Mouse (Mus musculus) heart, adult 2 months (tissue): ENCODE measurements at regions not wholly inside any gene's neighbourhood (a gene's known extent, or its start where the extent isn't known, plus 50 kb on each side); places are given as distances from the start of the nearest gene placed in this dataset.

Experiments
- DNase-seq, 2 experiments: peaks; one replicate each; pipeline ENCODE4 v3.0.0; 2021
- H3K27ac ChIP-seq: fragments of 200-600 bp; 2 replicates; pipeline ENCODE4 v1.8.1; 2022
- H3K27me3 ChIP-seq: fragments of 200-500 bp; 2 replicates; pipeline ENCODE4 v1.6.1; 2012; ENCODE audit warnings: mild to moderate bottlenecking, low read length, inconsistent platforms, mixed read lengths; ENCODE audit not compliant: control insufficient read depth, insufficient read depth
- H3K36me3 ChIP-seq: fragments of 200-500 bp; 2 replicates; pipeline ENCODE4 v1.6.1; 2012; ENCODE audit warnings: low read length, inconsistent platforms; ENCODE audit not compliant: control insufficient read depth, insufficient read depth
- H3K4me1 ChIP-seq: fragments of 200-500 bp; 2 replicates; pipeline ENCODE4 v1.6.1; 2011; ENCODE audit warnings: low read length; ENCODE audit not compliant: control insufficient read depth, insufficient read depth
- H3K4me3 ChIP-seq: fragments of 200-600 bp; 2 replicates; pipeline ENCODE4 v1.8.1; 2022
- H3K79me2 ChIP-seq: fragments of 200-500 bp; replicated peaks from 2 replicates; pipeline ENCODE4 v1.6.1; 2012; ENCODE audit warnings: mild to moderate bottlenecking, inconsistent platforms, low read length, moderate library complexity, mixed read lengths; ENCODE audit not compliant: control insufficient read depth, insufficient read depth
- H3K9ac ChIP-seq: fragments of 200-500 bp; 2 replicates; pipeline ENCODE4 v1.6.1; 2012; ENCODE audit warnings: low read depth, mild to moderate bottlenecking, control low read depth, inconsistent platforms, low read length, mixed read lengths
- CTCF ChIP-seq: fragments of 200-600 bp; IDR thresholded peaks from 2 replicates; pipeline ENCODE4 v1.8.1; 2022; ENCODE audit warnings: antibody characterized with exemption, mild to moderate bottlenecking, moderate library complexity
- EP300 ChIP-seq: fragments of 200-500 bp; IDR thresholded peaks from 2 replicates; pipeline ENCODE4 v1.6.1; 2011; ENCODE audit warnings: low read depth, low read length, control low read depth; ENCODE audit not compliant: insufficient read depth
- POLR2A ChIP-seq: fragments of 200-500 bp; IDR thresholded peaks from 2 replicates; pipeline ENCODE4 v1.6.1; 2011; ENCODE audit warnings: mild to moderate bottlenecking, low read depth, low read length, control low read depth; ENCODE audit not compliant: insufficient read depth
- WGBS: fragments of 180-500 bp; shearing (Covaris S2); methylation state at CpG from one replicate; pipeline ENCODE4 v1.1.7; 2018; 5-methylcytosine and 5-hydroxymethylcytosine counted together
- intact Hi-C: fragments of 180-260 bp; cut with DNase I; formaldehyde crosslinking; loops from one replicate; pipeline ENCODE4 v1.15.1; 2025

DNA sequence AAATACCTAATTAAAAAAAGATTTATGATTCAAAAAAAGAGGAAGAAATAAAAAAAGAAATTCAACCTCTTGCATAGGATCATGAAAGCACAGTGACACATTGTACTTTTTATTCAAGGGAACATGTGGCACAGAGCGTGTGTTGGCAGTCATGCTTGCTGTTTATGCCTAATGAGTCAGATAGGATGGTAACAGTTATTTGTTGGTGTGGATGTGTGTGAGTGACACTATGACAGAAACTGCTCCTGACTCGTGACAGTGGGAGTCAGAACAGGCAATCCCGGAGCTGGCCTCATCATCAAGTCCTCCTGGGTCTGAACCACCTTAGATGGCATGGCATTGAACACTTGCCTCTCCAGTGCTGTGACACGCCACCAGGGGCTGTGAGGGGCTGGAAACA lies 261.4 kb downstream of the Pax1 start:
- WGBS, result 74% methylated on average over 4 of the region's 4 CpGs
- H3K36me3 ChIP-seq, result no peaks in the 10 kb centered on the region
- no peak overlapping the region for H3K27ac ChIP-seq
- no peaks in the 10 kb centered on the region for H3K27me3 ChIP-seq
- H3K79me2 ChIP-seq, result no peaks in the 10 kb centered on the region
- DNase-seq, result no peak
- H3K9ac ChIP-seq, result no peak overlapping the region
- no peaks in the 10 kb centered on the region for H3K4me1 ChIP-seq
- H3K4me3 ChIP-seq, result no peak overlapping the region
- TF ChIP-seq POLR2A (no peak), EP300 (no peak), CTCF (no peak)
- intact Hi-C loops, result no loop called here

DNA sequence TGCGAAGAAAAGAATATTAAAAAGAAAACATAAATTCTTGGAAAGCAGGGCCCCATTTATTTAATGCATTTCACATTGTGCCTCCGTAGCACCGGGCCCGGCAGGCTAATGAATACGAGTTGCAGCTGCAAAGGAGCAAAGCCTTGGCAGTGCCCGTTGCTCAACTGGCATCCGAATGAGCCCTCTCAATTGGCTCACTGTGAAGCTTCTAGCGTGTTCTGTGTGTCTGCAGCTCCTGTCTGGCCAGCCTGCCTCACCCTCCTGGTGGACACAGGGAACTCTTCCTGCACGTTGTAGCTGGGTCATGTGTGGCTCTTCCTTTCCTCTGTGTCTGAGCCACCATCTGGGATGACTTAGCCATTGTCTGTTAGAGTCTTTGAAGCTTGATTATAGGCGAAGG lies 256.1 kb downstream of the Pax1 start:
- DNase-seq, result no peak
- Histone ChIP-seq H3K27me3 (no peaks in the 10 kb centered on the region), H3K4me3 (no peak overlapping the region), H3K79me2 (no peaks in the 10 kb centered on the region), H3K27ac (no peak overlapping the region), H3K36me3 (no peaks in the 10 kb centered on the region), H3K9ac (no peak overlapping the region), H3K4me1 (no peaks in the 10 kb centered on the region)
- 73% methylated on average over 10 of the region's 10 CpGs for WGBS
- intact Hi-C loops, result no loop called here
- TF ChIP-seq POLR2A (no peak), EP300 (no peak), CTCF (no peak)

GRCm38 (mm10) chr2:147610343-147610742 lies 248.6 kb downstream of the Pax1 start:
- no peak for DNase-seq
- Histone ChIP-seq H3K79me2 (no peaks in the 10 kb centered on the region), H3K9ac (no peak overlapping the region), H3K4me3 (no peak overlapping the region), H3K4me1 (no peaks in the 10 kb centered on the region), H3K27ac (no peak overlapping the region), H3K27me3 (no peaks in the 10 kb centered on the region), H3K36me3 (no peaks in the 10 kb centered on the region)
- intact Hi-C loops, result no loop called here
- TF ChIP-seq CTCF (no peak), EP300 (no peak), POLR2A (no peak)

DNA sequence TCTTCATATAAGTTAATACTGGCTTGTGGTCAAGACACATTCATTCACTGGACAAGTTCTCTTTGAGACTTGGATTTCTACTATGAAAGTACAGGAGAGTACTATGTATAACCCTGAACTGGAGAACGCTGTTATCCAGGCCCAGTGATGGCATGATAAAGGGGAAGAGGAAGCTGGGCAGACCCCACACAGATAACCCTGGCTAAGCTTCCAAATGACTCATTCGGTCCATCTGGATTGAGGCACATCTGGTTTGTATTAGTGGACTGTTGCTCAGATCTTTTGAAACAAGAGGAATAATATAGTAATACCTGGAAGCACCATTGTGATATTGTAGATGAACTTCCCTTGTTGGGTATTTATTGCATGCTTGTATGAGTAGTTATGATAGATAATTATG lies 239.9 kb downstream of the Pax1 start:
- Histone ChIP-seq H3K79me2 (no peaks in the 10 kb centered on the region), H3K36me3 (no peaks in the 10 kb centered on the region), H3K27me3 (no peaks in the 10 kb centered on the region), H3K27ac (no peak overlapping the region), H3K4me3 (no peak overlapping the region), H3K4me1 (no peaks in the 10 kb centered on the region), H3K9ac (no peak overlapping the region)
- intact Hi-C loops, result no loop called here
- 20% methylated on average over 2 of the region's 2 CpGs for WGBS
- DNase-seq, result no peak
- no peak for TF ChIP-seq CTCF
- TF ChIP-seq POLR2A, result no peak
- TF ChIP-seq EP300, result no peak

- H3K9ac ChIP-seq, result no peak overlapping the region
- no peaks in the 10 kb centered on the region for H3K79me2 ChIP-seq
- TF ChIP-seq EP300, result no peak
- TF ChIP-seq CTCF, result no peak
- TF ChIP-seq POLR2A, result no peak
- 84% methylated on average over 1 of the region's 1 CpGs for WGBS
- no peak for DNase-seq
- H3K27me3 ChIP-seq, result no peaks in the 10 kb centered on the region
- no peak overlapping the region for H3K4me3 ChIP-seq
- intact Hi-C loops, result no loop called here
- H3K36me3 ChIP-seq, result no peaks in the 10 kb centered on the region
- no peak overlapping the region for H3K27ac ChIP-seq
- no peaks in the 10 kb centered on the region for H3K4me1 ChIP-seq
Measured at GRCm38 (mm10) chr2:147572413-147572812, 210.7 kb downstream of the Pax1 start.

DNA sequence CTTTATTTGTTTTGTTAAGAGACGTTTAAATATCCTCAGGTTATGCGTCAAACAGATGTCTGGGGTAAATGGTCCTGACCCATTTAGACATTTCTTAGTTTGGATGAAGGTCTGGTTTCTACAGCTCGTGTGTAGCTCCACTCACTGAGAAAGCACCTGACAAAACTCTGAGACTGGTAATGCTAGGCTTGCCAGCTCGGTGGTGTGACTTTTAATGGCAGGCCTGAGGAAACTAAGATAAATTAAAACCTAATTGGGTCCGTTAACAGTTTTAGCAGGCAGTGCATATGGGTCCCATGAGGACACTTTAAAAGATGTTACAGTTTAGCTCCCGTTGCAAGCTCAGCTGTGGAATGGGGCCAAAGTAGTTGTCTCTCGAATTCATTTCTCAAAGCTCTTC lies 199.5 kb downstream of the Pax1 start:
- Histone ChIP-seq H3K27me3 (no peaks in the 10 kb centered on the region), H3K4me3 (no peak overlapping the region)
- TF ChIP-seq EP300, result no peak
- TF ChIP-seq CTCF, result no peak
- no peak for TF ChIP-seq POLR2A

More for the DNA sequence above, 199.5 kb downstream of the Pax1 start:
- no peaks in the 10 kb centered on the region for H3K4me1 ChIP-seq
- H3K9ac ChIP-seq, result no peak overlapping the region
- H3K79me2 ChIP-seq, result no peaks in the 10 kb centered on the region
- H3K36me3 ChIP-seq, result no peaks in the 10 kb centered on the region
- 66% methylated on average over 7 of the region's 7 CpGs for WGBS
- H3K27ac ChIP-seq, result no peak overlapping the region
- intact Hi-C loops, result no loop called here
- no peak for DNase-seq
